Mouse (Mus musculus) neural tube, embryonic 11.5 days (tissue): ENCODE results near the gene Vps45. TPM values are rescaled to one million over a fixed set of nuclear protein-coding genes. Genes with fewer than 3 reads are reported as not detected.
A peak's percentile ranks its signal among the peaks of the same experiment; 100 is the strongest.

Experiments used
- ATAC-seq: fragments of 200-750 bp; cut with Nextera tagmentation; 2 replicates; pipeline ENCODE4 v1.8.0; 2017; ENCODE audit warnings: moderate number of reproducible peaks, mild to moderate bottlenecking, moderate TSS enrichment, moderate library complexity; ENCODE audit not compliant: insufficient read depth, low FRiP score, low TSS enrichment
- DNase-seq: peaks from one replicate; pipeline ENCODE4 v3.0.0-alpha.2; 2015; ENCODE audit warnings: low spot score
- H3K27ac ChIP-seq: fragments of 300-500 bp; sonication (generic); 2 replicates; pipeline ENCODE4 v1.5.1; 2014; ENCODE audit warnings: low read depth, mild to moderate bottlenecking, low read length
- H3K27me3 ChIP-seq: fragments of 300-500 bp; sonication (generic); 2 replicates; pipeline ENCODE4 v1.6.1; 2014; ENCODE audit warnings: mild to moderate bottlenecking, low read length, mixed read lengths; ENCODE audit not compliant: control insufficient read depth, insufficient read depth
- H3K36me3 ChIP-seq: fragments of 300-500 bp; sonication (generic); 2 replicates; pipeline ENCODE4 v1.6.1; 2014; ENCODE audit warnings: mild to moderate bottlenecking, low read length, moderate library complexity, mixed read lengths; ENCODE audit not compliant: control insufficient read depth, insufficient read depth
- H3K4me1 ChIP-seq: fragments of 300-500 bp; sonication (generic); 2 replicates; pipeline ENCODE4 v1.6.1; 2014; ENCODE audit warnings: low read length, mixed read lengths; ENCODE audit not compliant: control insufficient read depth, insufficient read depth
- H3K4me2 ChIP-seq: fragments of 300-500 bp; sonication (generic); 2 replicates; pipeline ENCODE4 v1.6.1; 2014; ENCODE audit warnings: low read depth, mild to moderate bottlenecking, moderate library complexity
- H3K4me3 ChIP-seq: fragments of 300-500 bp; sonication (generic); 2 replicates; pipeline ENCODE4 v1.5.1; 2014; ENCODE audit warnings: low read depth, low read length
- H3K9ac ChIP-seq: fragments of 300-500 bp; sonication (generic); 2 replicates; pipeline ENCODE4 v1.6.1; 2014; ENCODE audit warnings: mild to moderate bottlenecking, low read length
- H3K9me3 ChIP-seq: fragments of 300-500 bp; sonication (generic); 2 replicates; pipeline ENCODE4 v1.6.1; 2016; ENCODE audit warnings: low read length; ENCODE audit not compliant: control insufficient read depth
- WGBS: fragments of 180-500 bp; shearing (Covaris S2); extraction: QIAGEN DNeasy Blood & Tissue Kit; methylation state at CpG from one replicate; pipeline ENCODE4 v1.1.7; 2014; 5-methylcytosine and 5-hydroxymethylcytosine counted together
- polyA plus RNA-seq: library from polyadenylated mRNA; unstranded; fragments of >200 nt; fragmentation: Nextera tagmentation; extraction: Ambion mirVana; gene quantifications from 2 replicates; pipeline ENCODE4 v1.2.1, GENCODE M21; 2014

Gene Vps45
- 31.0 and 32.2 TPM in 2 replicates for polyA plus RNA-seq

DNA sequence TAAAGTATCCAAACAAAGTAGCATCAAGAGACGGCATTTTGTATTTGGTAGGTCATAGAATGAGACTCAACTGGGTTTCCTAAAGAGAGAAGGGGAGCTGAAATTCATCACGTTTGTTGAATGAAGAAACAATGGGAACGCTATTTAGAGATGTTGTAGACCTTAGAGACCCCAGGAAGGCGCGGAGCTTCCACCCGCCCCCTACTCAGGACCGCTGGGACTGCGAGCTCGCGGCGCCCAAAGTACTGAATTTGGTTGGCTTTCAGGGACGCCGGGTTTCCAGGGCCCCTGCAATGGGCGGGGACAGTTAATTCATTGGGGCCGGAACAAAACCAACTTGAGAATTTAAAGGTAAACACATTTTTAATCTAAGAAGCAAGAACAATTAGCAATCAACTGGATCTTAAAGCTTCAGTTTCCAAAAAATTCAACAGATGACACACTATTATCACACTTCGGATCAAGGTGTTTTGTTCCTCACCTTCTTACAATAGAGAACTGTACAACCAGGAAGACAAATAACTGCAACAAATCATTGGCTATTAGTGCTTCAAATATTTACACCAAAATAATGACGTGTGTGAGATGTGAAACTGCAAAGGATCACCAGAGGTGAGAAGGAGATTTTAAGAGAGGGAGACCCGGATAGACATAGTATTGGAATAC, at the start of gene Vps45:
Gene Vps45 (minus strand): TSS at position 236 of the 666 bp plus-strand sequence.
- 1% methylated on average over 18 of the region's 18 CpGs for WGBS
- peak within 1 kb of the TSS; percentile 80 for H3K27ac ChIP-seq
- no peaks in the 10 kb centered on the region for H3K4me1 ChIP-seq
- no peaks in the 10 kb centered on the region for H3K9me3 ChIP-seq
- H3K27me3 ChIP-seq, result no peaks in the 10 kb centered on the region
- peak within 1 kb of the TSS; percentile 79 for H3K4me2 ChIP-seq
- no peaks in the 10 kb centered on the region for H3K36me3 ChIP-seq
- DNase-seq (peak; percentile 62), ATAC-seq (peak; percentile 87)
- peak within 1 kb of the TSS; percentile 62 for H3K4me3 ChIP-seq
- peak within 1 kb of the TSS; percentile 81 for H3K9ac ChIP-seq

DNA sequence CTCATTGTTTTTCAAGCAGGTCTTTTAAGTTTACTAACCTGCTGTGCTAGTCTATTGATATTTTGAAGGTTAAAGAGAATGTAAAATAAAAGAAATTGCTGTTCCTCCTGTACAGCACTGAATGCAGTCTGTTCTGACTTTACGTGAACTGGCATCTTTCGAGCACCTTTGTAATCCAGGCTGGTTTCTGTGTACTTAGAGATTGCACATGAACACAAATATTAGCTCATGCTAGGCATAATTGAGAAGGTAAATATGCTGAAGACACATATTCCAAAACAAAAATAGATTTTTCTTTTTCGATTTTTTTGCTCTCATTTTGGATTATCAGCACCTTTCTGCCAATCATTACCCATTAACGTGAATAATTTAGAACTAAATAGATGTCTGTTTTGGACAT, 47.9 kb upstream of the Vps45 start:
- DNase-seq (no peak), ATAC-seq (no peak)
- Histone ChIP-seq H3K4me2 (peak overlapping the region; percentile 85; the same call in 1 of the 2 replicates), H3K4me3 (no peak overlapping the region), H3K27me3 (no peaks in the 10 kb centered on the region), H3K9me3 (no peaks in the 10 kb centered on the region), H3K4me1 (no peaks in the 10 kb centered on the region; the same call in 1 of the 2 replicates), H3K36me3 (no peaks in the 10 kb centered on the region), H3K27ac (no peak overlapping the region), H3K9ac (no peak overlapping the region)
- WGBS, result 94% methylated on average over 4 of the region's 4 CpGs

DNA sequence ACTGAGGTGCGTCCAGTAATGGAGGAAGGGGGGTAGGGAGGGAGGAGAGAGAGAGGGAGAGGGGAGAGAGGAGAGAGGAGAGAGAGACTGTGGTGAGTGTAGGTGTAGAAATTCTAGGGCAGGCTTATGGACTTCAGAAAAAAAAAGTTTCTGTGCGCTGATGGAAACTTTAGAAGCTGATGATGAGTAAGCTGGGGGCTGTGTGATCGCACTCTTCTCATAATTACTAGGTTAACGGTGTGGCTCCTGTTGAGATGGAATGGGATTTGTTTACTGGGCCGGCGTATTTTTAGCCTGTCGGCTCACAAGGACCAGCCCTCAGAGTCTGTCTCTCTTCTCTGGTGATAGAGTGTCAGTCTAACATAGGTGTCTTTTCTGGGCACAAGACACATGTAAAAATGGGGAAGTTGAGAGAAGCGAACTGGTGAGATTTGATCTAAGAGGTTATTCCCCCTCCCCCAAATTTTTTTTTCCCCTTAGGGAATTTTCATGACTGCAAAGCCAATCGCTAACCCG, 47.0 kb upstream of the Vps45 start:
- no peaks in the 10 kb centered on the region for H3K9me3 ChIP-seq
- DNase-seq (no peak), ATAC-seq (no peak)
- H3K27me3 ChIP-seq, result no peaks in the 10 kb centered on the region
- peak overlapping the region; percentile 86 for H3K9ac ChIP-seq
- H3K4me3 ChIP-seq, result peak overlapping the region; percentile 79
- H3K4me1 ChIP-seq, result no peaks in the 10 kb centered on the region; the same call in 1 of the 2 replicates
- H3K36me3 ChIP-seq, result no peaks in the 10 kb centered on the region
- H3K27ac ChIP-seq, result no peak overlapping the region
- 11% methylated on average over 10 of the region's 10 CpGs for WGBS
- H3K4me2 ChIP-seq, result peak overlapping the region; percentile 85

DNA sequence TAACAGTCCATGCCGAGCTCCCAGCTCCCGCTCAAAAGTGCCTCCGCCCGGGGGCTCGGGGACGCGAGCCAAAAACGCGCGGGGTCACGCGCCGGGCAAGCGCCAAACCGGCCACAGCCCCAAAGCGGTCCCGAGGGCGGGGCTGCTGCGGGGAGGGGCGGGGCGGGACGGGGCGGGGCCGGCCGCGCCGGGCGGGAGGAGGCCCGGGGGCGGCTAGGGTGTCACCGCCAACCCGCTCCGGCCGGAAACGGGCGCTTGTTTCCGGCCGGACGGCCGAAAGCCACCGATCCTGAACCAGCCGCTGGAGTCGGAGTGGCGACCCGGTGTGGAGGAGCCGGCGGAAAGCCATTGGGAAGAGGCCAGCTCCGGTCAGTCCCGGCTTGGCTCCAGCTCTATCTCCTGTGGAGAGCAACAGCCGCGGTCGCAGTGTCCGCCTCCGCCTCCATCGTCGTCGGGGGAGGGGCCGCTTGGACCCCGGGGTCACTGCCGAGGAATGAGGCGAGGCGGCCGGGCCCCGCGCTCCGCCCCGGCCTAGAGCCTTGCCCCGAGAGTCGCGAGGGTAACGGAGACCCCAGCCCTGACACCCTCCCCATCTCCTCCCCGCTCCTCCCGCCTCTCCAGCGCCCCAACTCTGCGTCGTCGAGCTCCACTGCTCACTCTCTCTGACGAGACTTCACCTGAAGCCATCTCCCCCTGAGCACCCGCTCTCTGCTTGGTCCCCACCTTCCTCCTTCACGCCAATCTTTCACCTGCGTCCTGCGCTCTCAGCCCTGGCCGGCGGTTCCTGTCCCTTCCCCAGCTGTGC, 46.2 kb upstream of the Vps45 start, which contains the start of gene Otud7b:
Gene Otud7b (plus strand): TSS at position 267 of the 805 bp plus-strand sequence.
- no peaks in the 10 kb centered on the region for H3K36me3 ChIP-seq
- peak; percentile 86 for ATAC-seq

DNA sequence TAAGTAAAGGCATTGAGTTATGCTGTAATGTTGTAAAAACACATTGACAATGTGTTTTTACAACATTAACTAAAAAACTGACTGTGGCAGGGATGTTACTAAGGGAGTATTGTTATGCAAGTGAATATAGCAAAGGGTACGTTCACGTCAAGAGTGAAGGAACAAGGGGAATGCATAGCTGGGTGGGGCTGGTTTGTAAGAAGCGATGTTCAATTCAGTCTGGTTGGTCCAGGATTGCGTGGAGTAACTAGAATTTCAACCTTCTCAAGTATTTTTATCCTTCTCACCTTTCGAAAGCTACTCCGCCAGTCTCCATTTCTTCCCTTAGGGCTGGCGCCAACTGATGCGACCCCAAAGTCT, 45.6 kb upstream of the Vps45 start:
- Histone ChIP-seq H3K9me3 (no peaks in the 10 kb centered on the region), H3K4me3 (peak overlapping the region; percentile 79), H3K4me1 (no peaks in the 10 kb centered on the region; the same call in 1 of the 2 replicates), H3K4me2 (peak overlapping the region; percentile 85), H3K9ac (peak overlapping the region; percentile 86), H3K36me3 (no peaks in the 10 kb centered on the region), H3K27ac (peak overlapping the region; percentile 85), H3K27me3 (no peaks in the 10 kb centered on the region)
- 2% methylated on average over 8 of the region's 8 CpGs for WGBS
- DNase-seq (no peak), ATAC-seq (no peak; the same call in 1 of the 2 replicates)

More for the DNA sequence above, 46.2 kb upstream of the Vps45 start, which contains the start of gene Otud7b:
- peak within 1 kb of the TSS; percentile 85 for H3K4me2 ChIP-seq
- H3K27ac ChIP-seq, result peak within 1 kb of the TSS; percentile 85
- H3K9me3 ChIP-seq, result no peaks in the 10 kb centered on the region
- WGBS, result under 1% methylated on average over 78 of the region's 84 CpGs
- H3K4me3 ChIP-seq, result peak within 1 kb of the TSS; percentile 79
- H3K27me3 ChIP-seq, result no peaks in the 10 kb centered on the region
- DNase-seq, result peak; percentile 91
- H3K9ac ChIP-seq, result peak within 1 kb of the TSS; percentile 86
- H3K4me1 ChIP-seq, result no peaks in the 10 kb centered on the region; the same call in 1 of the 2 replicates

DNA sequence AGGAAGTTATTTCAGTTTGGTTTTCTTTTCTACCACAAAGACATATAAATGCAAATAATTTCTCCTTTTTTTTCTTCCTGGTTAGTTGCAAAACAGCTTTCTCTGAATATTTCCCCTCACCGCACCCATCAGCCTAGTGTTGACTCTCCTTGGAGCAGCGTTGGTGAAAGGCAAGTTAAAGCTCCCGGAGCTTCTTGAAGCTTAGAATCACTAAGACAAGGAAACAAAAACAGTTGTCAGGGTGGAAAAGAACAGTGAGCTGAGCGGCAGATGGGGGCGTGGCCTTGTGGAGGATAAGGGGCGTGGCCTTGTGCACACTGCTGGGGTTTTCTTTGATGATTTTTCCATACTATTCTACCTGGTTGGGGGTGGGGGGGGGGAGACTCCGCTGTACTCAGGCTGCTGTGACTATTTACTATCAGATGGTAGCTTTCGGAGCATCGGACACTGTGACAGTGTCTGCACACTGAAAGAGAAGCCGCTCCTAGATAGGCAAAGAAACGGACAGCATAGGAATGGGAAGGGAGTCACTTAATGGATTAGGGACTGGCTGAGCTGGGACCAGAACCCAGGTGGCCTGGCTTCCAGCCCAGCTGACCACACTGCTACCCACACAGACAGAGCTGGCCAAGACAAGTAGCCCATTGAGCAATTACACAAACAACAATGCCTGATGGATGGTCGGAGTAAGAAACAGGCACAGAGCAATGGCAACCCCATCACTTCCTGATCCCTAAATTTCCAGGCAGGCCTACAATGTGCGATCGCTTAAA, 44.0 kb upstream of the Vps45 start:
- no peak for ATAC-seq
- no peak overlapping the region for H3K4me3 ChIP-seq
- no peak overlapping the region for H3K9ac ChIP-seq
- WGBS, result 17% methylated on average over 14 of the region's 14 CpGs
- no peak overlapping the region for H3K27ac ChIP-seq
- H3K27me3 ChIP-seq, result no peaks in the 10 kb centered on the region
- H3K4me1 ChIP-seq, result no peaks in the 10 kb centered on the region; the same call in 1 of the 2 replicates
- no peaks in the 10 kb centered on the region for H3K9me3 ChIP-seq
- peak; percentile 69 for DNase-seq
- peak overlapping the region; percentile 25 for H3K4me2 ChIP-seq
- H3K36me3 ChIP-seq, result no peaks in the 10 kb centered on the region

DNA sequence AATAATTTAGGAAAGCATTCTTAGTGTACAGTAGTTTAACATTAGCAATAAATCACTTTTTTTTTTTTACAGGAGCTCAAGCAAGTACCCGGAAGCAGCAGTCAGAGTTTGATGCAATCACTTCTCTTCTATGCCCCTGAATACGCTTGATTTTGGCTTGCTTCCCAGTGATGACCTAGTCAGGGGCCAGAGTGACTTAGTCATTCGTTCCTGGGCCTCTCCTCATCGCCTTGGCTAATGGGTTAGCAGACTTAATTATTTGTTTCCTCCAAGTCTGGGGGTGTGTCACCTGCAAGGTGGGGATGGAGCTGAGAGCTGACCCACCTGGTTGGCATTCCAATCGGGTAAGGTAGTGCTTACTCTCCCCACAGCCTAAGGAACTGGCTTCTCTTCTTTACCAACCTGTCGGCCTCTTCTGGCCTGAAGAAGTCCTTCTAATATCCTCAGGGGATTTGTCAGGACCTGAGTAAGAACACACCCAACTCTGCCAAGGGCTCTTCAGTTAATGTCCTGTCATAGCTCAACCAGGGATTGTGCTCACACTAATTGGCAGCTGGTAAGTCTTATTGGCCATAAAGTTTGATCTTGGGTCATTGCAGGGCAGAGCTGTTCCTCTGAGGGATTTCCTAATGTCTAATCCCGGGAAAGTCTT, 40.5 kb upstream of the Vps45 start:
- Histone ChIP-seq H3K4me2 (no peak overlapping the region), H3K4me1 (no peaks in the 10 kb centered on the region), H3K4me3 (no peak overlapping the region), H3K36me3 (no peaks in the 10 kb centered on the region), H3K9ac (no peak overlapping the region), H3K27me3 (no peaks in the 10 kb centered on the region), H3K9me3 (no peaks in the 10 kb centered on the region), H3K27ac (no peak overlapping the region)
- WGBS, result 68% methylated on average over 7 of the region's 7 CpGs
- DNase-seq (no peak), ATAC-seq (no peak)

DNA sequence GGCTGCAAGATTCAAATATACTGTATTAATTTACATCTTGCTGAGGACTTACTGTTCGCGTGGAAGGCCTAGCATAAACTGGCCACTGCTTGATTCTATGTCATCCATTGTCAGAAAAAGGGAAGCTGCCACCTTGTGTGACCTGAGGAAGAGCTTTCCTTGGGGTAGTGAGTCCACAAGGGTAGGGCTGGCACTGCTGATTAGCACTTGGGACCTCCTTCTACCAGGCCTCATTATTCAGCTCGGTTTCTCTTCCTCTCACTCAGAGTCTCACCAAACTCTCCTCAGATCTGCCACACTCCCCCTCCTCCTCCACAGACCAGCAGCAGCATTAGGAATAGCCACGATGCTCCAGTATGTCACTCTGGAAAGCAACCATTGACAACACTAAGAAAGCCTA, 39.9 kb upstream of the Vps45 start:
- H3K4me2 ChIP-seq, result no peak overlapping the region
- DNase-seq (no peak), ATAC-seq (no peak)
- H3K9me3 ChIP-seq, result no peaks in the 10 kb centered on the region
- no peak overlapping the region for H3K4me3 ChIP-seq
- H3K27ac ChIP-seq, result no peak overlapping the region
- 67% methylated on average over 4 of the region's 4 CpGs for WGBS
- no peaks in the 10 kb centered on the region for H3K4me1 ChIP-seq
- H3K9ac ChIP-seq, result no peak overlapping the region
- no peaks in the 10 kb centered on the region for H3K27me3 ChIP-seq
- H3K36me3 ChIP-seq, result no peaks in the 10 kb centered on the region
